Mouse (Mus musculus) thymus, adult 2 months (tissue): ENCODE results near the gene Plaur.

ENCODE experiments used
- CTCF ChIP-seq: fragments of 200-500 bp; IDR thresholded peaks from 2 replicates; pipeline ENCODE4 v1.5.1; 2012; ENCODE audit warnings: mild to moderate bottlenecking, control low read depth, low read length, moderate library complexity, borderline replicate concordance; ENCODE audit not compliant: control insufficient read depth, poor library complexity, insufficient read depth; ENCODE audit errors: extremely low read depth
- POLR2A ChIP-seq: fragments of 200-500 bp; IDR thresholded peaks from 2 replicates; pipeline ENCODE4 v1.6.1; 2012; ENCODE audit warnings: mild to moderate bottlenecking, low read length, control low read depth, moderate library complexity; ENCODE audit not compliant: control insufficient read depth, poor library complexity, insufficient read depth; ENCODE audit errors: extremely low read depth

- TF ChIP-seq CTCF (0 out of 2 replicates have a peak, but pooled peaks have one; percentile 25), POLR2A (no peak)
Measured at GRCm38 (mm10) chr7:24474811-24475506, 12.7 kb downstream of the Plaur start.
